Mouse (Mus musculus): ENCODE results near the gene Zfp874b. TPM values are rescaled to one million over a fixed set of nuclear protein-coding genes. Genes with fewer than 3 reads are reported as not detected.
"Not testable (repeated sequence)": the region's sequence is repeated elsewhere in the genome, so short reads cannot be mapped to it uniquely, and the experiment has no call there.

Gene Zfp874b
- polyA plus RNA-seq, 1 experiment, result 3.5 TPM

DNA sequence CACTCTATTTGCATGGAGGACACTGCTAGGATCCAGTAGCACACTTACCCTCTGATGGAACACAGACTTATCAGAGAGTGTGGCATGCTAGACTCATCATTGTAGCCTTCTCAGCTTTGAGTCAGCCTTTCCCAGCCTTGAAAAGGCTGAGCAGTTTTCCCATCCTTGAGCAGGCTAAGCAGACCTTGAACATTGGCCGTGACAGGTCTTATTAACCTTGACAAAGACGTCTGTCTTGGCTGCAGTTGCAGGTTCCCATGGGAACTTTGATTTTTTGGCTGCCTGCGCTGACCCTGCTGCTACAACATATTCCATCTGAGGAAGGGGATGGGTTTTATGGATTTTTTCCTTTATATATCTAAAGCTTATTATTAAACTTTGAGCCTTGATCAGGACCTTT, 55.9 kb downstream of the Zfp874b start:
- WGBS, result 55% methylated on average over 3 of the region's 3 CpGs
- Histone ChIP-seq H3K27ac (ENCODE audit: insufficient read depth, low read depth, low read length) (no peak overlapping the region), H3K4me3 (ENCODE audit: insufficient read depth, low read depth, low read length) (no peak overlapping the region), H3K4me1 (ENCODE audit: control insufficient read depth, insufficient read depth, low read length) (no peaks in the 10 kb centered on the region), H3K36me3 (ENCODE audit: control insufficient read depth, insufficient read depth, low read length) (no peaks in the 10 kb centered on the region), H3K27me3 (replicated peaks; ENCODE audit: control insufficient read depth, insufficient read depth, low read length) (no peaks in the 10 kb centered on the region)
- DNase-seq, result no peak
- no peak for TF ChIP-seq POLR2A (IDR thresholded peaks at IDR 0.05; ENCODE audit: low read depth, low read length)

DNA sequence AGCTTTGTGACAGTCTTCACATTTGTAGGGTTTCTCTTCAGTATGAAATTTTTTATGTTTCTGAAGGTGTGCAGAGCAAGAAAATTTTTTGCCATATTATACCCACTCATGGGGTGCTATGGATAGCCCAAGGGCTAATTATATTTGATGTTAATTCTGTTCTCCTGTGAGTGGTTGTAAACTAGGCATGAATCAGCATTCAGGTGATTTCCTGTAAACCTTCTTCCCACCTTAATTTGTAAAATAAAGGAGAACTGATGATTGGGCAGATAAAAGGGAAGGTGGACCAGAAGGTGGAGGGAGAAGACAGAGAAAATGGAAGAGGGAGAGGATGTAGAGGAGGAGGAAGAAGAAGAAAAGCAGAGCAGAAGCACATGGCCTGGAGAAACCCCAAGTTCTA, 58.4 kb downstream of the Zfp874b start:
- not testable (repeated sequence) for H3K27me3 ChIP-seq (replicated peaks; ENCODE audit: control insufficient read depth, insufficient read depth, low read length); H3K36me3 ChIP-seq (ENCODE audit: control insufficient read depth, insufficient read depth, low read length); H3K27ac ChIP-seq (ENCODE audit: insufficient read depth, low read depth, low read length); H3K4me1 ChIP-seq (ENCODE audit: control insufficient read depth, insufficient read depth, low read length); DNase-seq; H3K4me3 ChIP-seq (ENCODE audit: insufficient read depth, low read depth, low read length)

DNA sequence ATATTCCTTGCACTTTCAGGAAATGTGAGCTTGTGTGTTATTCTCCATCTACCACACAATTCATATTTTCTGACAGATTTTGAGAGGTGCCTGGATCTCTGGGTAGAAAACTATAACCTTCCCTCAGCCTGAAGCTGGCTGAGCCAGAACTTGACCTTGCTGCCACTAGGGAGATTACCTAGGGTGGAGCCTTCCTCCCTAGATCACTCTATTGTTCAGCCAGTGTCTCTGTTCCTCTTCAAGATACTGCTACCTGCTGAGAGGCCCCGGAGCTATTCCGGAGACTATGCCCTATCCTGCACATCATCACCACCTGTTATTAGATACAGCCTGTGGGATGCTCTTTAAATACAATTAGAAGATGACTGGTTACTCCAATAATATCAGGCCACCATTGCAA, 61.5 kb downstream of the Zfp874b start:
- DNase-seq; H3K27ac ChIP-seq (ENCODE audit: insufficient read depth, low read depth, low read length); H3K27me3 ChIP-seq (replicated peaks; ENCODE audit: control insufficient read depth, insufficient read depth, low read length); H3K4me3 ChIP-seq (ENCODE audit: insufficient read depth, low read depth, low read length); H3K4me1 ChIP-seq (ENCODE audit: control insufficient read depth, insufficient read depth, low read length); H3K36me3 ChIP-seq (ENCODE audit: control insufficient read depth, insufficient read depth, low read length): not testable (repeated sequence)
- WGBS, result 85% methylated on average over 2 of the region's 2 CpGs

Other genes with a start within 250 kb of the Zfp874b start
- gene Zfp458, start 205.8 kb downstream of the Zfp874b start, polyA plus RNA-seq (2012; rRNA removed), result 0.53 and 0.61 TPM in 2 replicates
- 2.0 and 2.1 TPM in 2 replicates for gene Zfp457, start 177.8 kb downstream of the Zfp874b start, polyA plus RNA-seq (2012; rRNA removed)
- gene Zfp595, start 151.7 kb downstream of the Zfp874b start, polyA plus RNA-seq (2012; rRNA removed), result 0.65 and 0.78 TPM in 2 replicates
- 0.20 TPM in 1 of 2 replicates, not detected in the other for gene Gm28044, start 123.7 kb downstream of the Zfp874b start, polyA plus RNA-seq (2012; rRNA removed)
- gene Zfp953, start 123.7 kb downstream of the Zfp874b start, polyA plus RNA-seq (2012; rRNA removed), result 0.23 and 0.47 TPM in 2 replicates
- 0.25 TPM in 1 of 2 replicates, not detected in the other for gene Gm28041, start 108.5 kb downstream of the Zfp874b start, polyA plus RNA-seq (2012; rRNA removed)
- gene Zfp456, start 108.4 kb downstream of the Zfp874b start, polyA plus RNA-seq (2012; rRNA removed), result 0.15 and 0.31 TPM in 2 replicates
- 1.8 and 3.4 TPM in 2 replicates for gene Zfp429, start 84.4 kb downstream of the Zfp874b start, polyA plus RNA-seq (2012; rRNA removed)
- gene Zfp459, start 62.8 kb downstream of the Zfp874b start, polyA plus RNA-seq (2012; rRNA removed), result 0.24 and 0.44 TPM in 2 replicates
- 2.0 and 2.8 TPM in 2 replicates for gene Zfp874a, start 32.6 kb downstream of the Zfp874b start, polyA plus RNA-seq (2012; rRNA removed)
- 0.88 and 1.3 TPM in 2 replicates for gene Zfp58, start 16.3 kb upstream of the Zfp874b start, polyA plus RNA-seq (2012; rRNA removed)
- gene Gm26965, start 41.9 kb upstream of the Zfp874b start, polyA plus RNA-seq (2012; rRNA removed), result not detected in 2 replicates
- 28.0 and 30.8 TPM in 2 replicates for gene Zfp87, start 41.9 kb upstream of the Zfp874b start, polyA plus RNA-seq (2012; rRNA removed)
- 2.2 and 3.3 TPM in 2 replicates for gene Zfp748, start 69.6 kb upstream of the Zfp874b start, polyA plus RNA-seq (2012; rRNA removed)
- 0.49 and 0.86 TPM in 2 replicates for gene Zfp729b, start 125.4 kb upstream of the Zfp874b start, polyA plus RNA-seq (2012; rRNA removed)
- gene Gm49345, start 153.5 kb upstream of the Zfp874b start, polyA plus RNA-seq (2012; rRNA removed), result not detected in 2 replicates
- gene Zfp729a, start 153.5 kb upstream of the Zfp874b start, polyA plus RNA-seq (2012; rRNA removed), result 0.91 and 1.4 TPM in 2 replicates
- gene Zfp738, start 202.8 kb upstream of the Zfp874b start, polyA plus RNA-seq (2012; rRNA removed), result 3.6 and 4.2 TPM in 2 replicates
- 1.1 and 1.9 TPM in 2 replicates for gene Zfp65, start 244.9 kb upstream of the Zfp874b start, polyA plus RNA-seq (2012; rRNA removed)